ENCODE assay signal across 18 mouse cellular contexts in genomic region chr12:10482294-10483010, GRCm38 (mm10).
DNase-seq lines count a peak whose midpoint lies in the region; ATAC-seq lines count a peak whose summit lies in the region.
"Had no signal": no experiment of that assay in that cellular context is flagged by ENCODE, and none has a peak within 500 bp of the region (broad histone marks: within the 10 kb centered on the region; RNA-seq: fewer than 3 reads in every experiment).

No protein-coding gene starts in this region.

- H3K4me3 ChIP-seq in midbrain, embryonic 13.5 days (replicated peaks) = no peak overlapping the region
- H3K4me3 ChIP-seq: embryonic facial prominence, embryonic 13.5 days; forebrain, embryonic 13.5 days; heart, embryonic 10.5 days; hindbrain, embryonic 13.5 days had no signal

- H3K9me3 ChIP-seq in midbrain, embryonic 13.5 days = no peaks in the 10 kb centered on the region
- H3K9me3 ChIP-seq: embryonic facial prominence, embryonic 13.5 days; forebrain, embryonic 13.5 days; heart, embryonic 10.5 days; hindbrain, embryonic 13.5 days had no signal

- no peak for ATAC-seq in midbrain, embryonic 13.5 days
- ATAC-seq: forebrain, embryonic 13.5 days; forebrain, postnatal 0 days; hindbrain, postnatal 0 days had no signal

- H3K36me3 ChIP-seq in midbrain, embryonic 13.5 days = no peaks in the 10 kb centered on the region
- H3K36me3 ChIP-seq: embryonic facial prominence, embryonic 13.5 days; heart, embryonic 10.5 days; hindbrain, embryonic 13.5 days had no signal

- H3K4me2 ChIP-seq in midbrain, embryonic 13.5 days (replicated peaks) = no peak overlapping the region
- H3K4me2 ChIP-seq: embryonic facial prominence, embryonic 13.5 days; forebrain, embryonic 13.5 days; hindbrain, embryonic 13.5 days had no signal

- H3K9ac ChIP-seq in midbrain, embryonic 13.5 days (replicated peaks) = no peak overlapping the region
- H3K9ac ChIP-seq: embryonic facial prominence, embryonic 13.5 days; forebrain, embryonic 13.5 days; forebrain, postnatal 0 days; hindbrain, embryonic 13.5 days had no signal

- H3K27me3 ChIP-seq in midbrain, embryonic 13.5 days = no peaks in the 10 kb centered on the region
- H3K27me3 ChIP-seq: embryonic facial prominence, embryonic 13.5 days; forebrain, embryonic 13.5 days; hindbrain, embryonic 13.5 days had no signal

- no peaks in the 10 kb centered on the region for H3K4me1 ChIP-seq in midbrain, embryonic 13.5 days (replicated peaks)
- H3K4me1 ChIP-seq: embryonic facial prominence, embryonic 13.5 days; forebrain, embryonic 13.5 days; hindbrain, embryonic 13.5 days had no signal

- no peak overlapping the region for H3K27ac ChIP-seq in midbrain, embryonic 13.5 days
- H3K27ac ChIP-seq: embryonic facial prominence, embryonic 13.5 days; forebrain, embryonic 13.5 days; heart, embryonic 10.5 days; hindbrain, embryonic 13.5 days; hindbrain, postnatal 0 days had no signal

- peak; percentile 11 to 16 for DNase-seq in lung, adult 18-20 months
- DNase-seq in lung, postnatal 4 days = no peak
- peak; percentile 14 for DNase-seq in lung, postnatal 36 days
- DNase-seq in lung, postnatal 25 days (ENCODE audit: low spot score) = no peak
- DNase-seq in adrenal gland, postnatal 10 days = peak; percentile 41
- peak; percentile 63 to 71 for DNase-seq in adrenal gland, postnatal 36 days
- DNase-seq: cerebellum, adult 18-20 months; cerebellum, adult 9-11 months; cerebellum, postnatal 36 days; forebrain, postnatal 0 days; gastrocnemius, postnatal 14 days; heart, postnatal 14 days had no signal

- 90% methylated on average over 4 of the region's 4 CpGs for WGBS in midbrain, embryonic 13.5 days

Comparison
In these comparisons a context has a peak if more than half of its experiments do, and no peak if none do; other contexts are left out.
1. DNase-seq: peak in lung, adult 18-20 months (2 of 2), lung, postnatal 36 days (single experiment), adrenal gland, postnatal 10 days (single experiment) and adrenal gland, postnatal 36 days (2 of 2); none in lung, postnatal 4 days (0 of 2) and lung, postnatal 25 days (single experiment).